Mouse (Mus musculus): ENCODE data around the gene Pitpna. TPM values are rescaled to one million over a fixed set of nuclear protein-coding genes. Genes with fewer than 3 reads are reported as not detected.

The Pitpna gene
- polyA plus RNA-seq, 1 experiment from 2014 or later, result 30.1 TPM

DNA sequence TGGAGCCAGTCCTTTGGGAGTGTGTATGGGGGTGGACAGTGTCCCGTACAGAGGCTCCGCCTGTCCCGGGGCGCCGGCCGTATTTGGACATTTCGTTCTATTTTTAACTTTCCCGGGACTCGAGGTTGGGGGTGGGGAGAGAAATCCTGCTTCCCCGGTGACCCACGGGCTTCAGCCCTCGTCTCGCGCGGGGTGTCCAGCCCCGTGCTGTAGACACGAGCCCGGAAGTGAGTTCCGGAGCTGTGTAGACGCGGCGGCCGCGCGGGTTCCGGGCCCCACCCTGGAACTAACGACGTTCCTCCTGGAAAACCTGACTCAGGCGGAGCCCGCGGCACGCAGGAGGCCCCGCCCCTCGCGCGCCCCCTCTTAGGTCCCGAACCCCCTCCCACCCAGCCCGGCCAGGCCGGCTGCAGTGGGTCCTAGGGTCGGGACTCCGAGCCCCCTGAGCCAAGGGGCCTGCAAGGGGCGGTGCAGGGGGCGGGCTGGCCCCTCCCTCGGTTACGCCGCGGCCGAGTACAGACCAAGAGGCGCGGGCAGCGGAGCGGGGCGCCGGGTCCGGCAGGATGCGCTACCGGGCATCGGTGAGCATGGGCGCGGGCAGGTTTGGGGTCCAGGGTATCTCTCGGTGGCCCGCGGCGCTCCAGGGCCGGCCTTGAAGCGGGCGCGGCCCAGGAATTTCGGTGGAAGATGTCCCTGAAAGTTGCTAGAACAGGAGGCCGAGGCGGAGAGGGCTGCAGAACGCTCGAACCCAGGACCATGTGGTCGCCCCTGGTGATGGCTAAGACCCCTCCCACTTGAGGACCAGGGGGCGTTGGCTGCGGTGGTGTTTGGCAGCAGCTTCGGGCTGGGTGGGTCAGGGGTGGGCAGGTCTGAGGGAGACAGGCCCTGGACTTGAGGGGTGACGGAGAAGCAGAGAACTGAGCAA is 68.0 kb downstream of the Pitpna start:
- Histone ChIP-seq H3K4me3 (ENCODE audit: low read depth, low read length) (peak overlapping the region; percentile 76), H3K27ac (ENCODE audit: low read depth) (peak overlapping the region; percentile 96), H3K4me1 (ENCODE audit: insufficient read depth) (peaks cover 56% of the 10 kb centered on the region), H3K27me3 (ENCODE audit: insufficient read depth, low read length) (no peaks in the 10 kb centered on the region), H3K9me3 (ENCODE audit: low read length) (no peaks in the 10 kb centered on the region), H3K36me3 (replicated peaks; ENCODE audit: insufficient read depth, low read length) (peaks cover 31% of the 10 kb centered on the region), H3K4me2 (ENCODE audit: low read depth, low read length) (peak overlapping the region; percentile 99), H3K9ac (replicated peaks) (peak overlapping the region; percentile 90)
- peak; percentile 82 for DNase-seq
- no peak for TF ChIP-seq EP300 (IDR thresholded peaks at IDR 0.05; ENCODE audit: low read depth)
- no peak for TF ChIP-seq CTCF (IDR thresholded peaks at IDR 0.05; ENCODE audit: low read depth)
- peak; percentile 35 for ATAC-seq
- WGBS (ENCODE audit: insufficient replicate concordance), result 2% methylated on average over 77 of the region's 78 CpGs

DNA sequence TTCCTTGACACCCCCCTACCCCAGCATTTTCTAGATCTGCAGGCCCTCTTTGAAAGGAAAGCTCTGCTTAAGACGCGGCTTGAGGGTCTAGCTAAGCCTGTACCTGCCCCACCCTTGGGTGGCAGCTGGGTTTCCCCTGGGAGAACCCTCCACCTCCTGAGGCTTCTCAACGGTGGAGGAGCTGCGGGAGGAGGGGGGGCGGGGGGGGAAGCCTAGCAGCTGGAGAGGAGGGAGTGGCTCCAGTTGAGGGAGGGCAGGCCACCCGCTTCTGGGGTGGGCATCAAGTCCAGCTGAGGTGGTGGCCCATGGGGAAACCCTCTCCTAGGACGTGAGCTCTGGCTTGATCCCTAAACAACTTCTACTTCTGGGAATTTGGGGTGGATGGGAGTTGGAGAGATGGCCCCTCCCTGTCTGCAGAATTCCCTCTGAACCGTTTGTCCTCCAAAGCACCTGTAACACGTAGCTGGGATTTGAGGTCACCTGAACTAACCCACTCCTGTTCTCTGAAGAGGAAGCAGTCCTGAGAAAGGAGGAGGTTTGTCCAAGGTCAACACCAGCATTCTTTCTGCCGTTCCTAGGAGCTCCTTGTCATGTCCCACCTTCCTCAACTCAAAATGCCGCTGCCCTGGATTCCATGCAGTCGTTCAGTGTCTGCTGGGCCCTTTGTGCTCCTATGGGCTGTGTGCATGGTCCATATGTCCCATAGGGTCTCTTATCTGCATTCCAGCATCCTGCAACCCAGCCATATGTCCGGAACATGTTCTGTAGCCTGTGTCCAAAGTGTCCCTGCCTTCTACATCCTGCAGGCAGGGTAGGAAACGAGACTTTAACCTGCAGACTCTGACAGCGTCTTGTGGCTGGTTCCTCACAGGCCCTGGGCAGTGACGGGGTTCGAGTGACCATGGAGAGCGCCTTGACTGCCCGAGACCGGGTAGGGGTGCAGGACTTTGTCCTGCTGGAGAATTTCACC is 69.0 kb downstream of the Pitpna start:
- H3K4me3 ChIP-seq (ENCODE audit: low read depth, low read length), result peak overlapping the region; percentile 76
- H3K4me1 ChIP-seq (ENCODE audit: insufficient read depth), result peaks cover 57% of the 10 kb centered on the region
- ATAC-seq (no peak), DNase-seq (peak; percentile 50)
- no peaks in the 10 kb centered on the region for H3K9me3 ChIP-seq (ENCODE audit: low read length)
- no peaks in the 10 kb centered on the region for H3K27me3 ChIP-seq (ENCODE audit: insufficient read depth, low read length)
- peak overlapping the region; percentile 99 for H3K4me2 ChIP-seq (ENCODE audit: low read depth, low read length)
- no peak for TF ChIP-seq EP300 (IDR thresholded peaks at IDR 0.05; ENCODE audit: low read depth)
- no peak for TF ChIP-seq CTCF (IDR thresholded peaks at IDR 0.05; ENCODE audit: low read depth)
- H3K27ac ChIP-seq (ENCODE audit: low read depth), result peak overlapping the region; percentile 96
- peak overlapping the region; percentile 90 for H3K9ac ChIP-seq (replicated peaks)
- WGBS (ENCODE audit: insufficient replicate concordance), result 62% methylated on average over 18 of the region's 20 CpGs
- H3K36me3 ChIP-seq (replicated peaks; ENCODE audit: insufficient read depth, low read length), result peaks cover 42% of the 10 kb centered on the region

DNA sequence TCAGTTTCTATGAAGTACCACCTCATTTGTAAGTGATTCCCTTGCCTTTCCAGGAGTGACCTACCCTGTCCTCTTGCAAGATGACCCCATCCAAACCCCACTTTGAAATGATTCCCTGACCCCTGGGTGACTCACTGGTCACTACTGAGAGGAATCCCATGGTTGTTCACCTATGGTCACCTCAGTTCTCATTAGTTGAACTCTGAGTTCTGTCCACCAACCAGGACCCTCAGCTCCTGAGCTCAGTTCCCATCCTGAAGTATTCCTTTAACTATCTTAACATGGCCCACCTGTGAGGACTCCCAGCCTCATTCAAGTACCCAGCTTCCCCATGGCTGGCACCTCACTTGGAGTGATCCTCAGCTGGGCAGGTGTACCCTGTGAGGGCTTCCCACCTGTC is 69.9 kb downstream of the Pitpna start:
- H3K36me3 ChIP-seq (replicated peaks; ENCODE audit: insufficient read depth, low read length), result peaks cover 51% of the 10 kb centered on the region
- no peak overlapping the region for H3K9ac ChIP-seq (replicated peaks)
- H3K27ac ChIP-seq (ENCODE audit: low read depth), result no peak overlapping the region
- H3K27me3 ChIP-seq (ENCODE audit: insufficient read depth, low read length), result no peaks in the 10 kb centered on the region
- no peak for DNase-seq
- no peaks in the 10 kb centered on the region for H3K9me3 ChIP-seq (ENCODE audit: low read length)
- ATAC-seq, result no peak
- H3K4me1 ChIP-seq (ENCODE audit: insufficient read depth), result peaks cover 50% of the 10 kb centered on the region
- no peak for TF ChIP-seq CTCF (IDR thresholded peaks at IDR 0.05; ENCODE audit: low read depth)
- TF ChIP-seq EP300 (IDR thresholded peaks at IDR 0.05; ENCODE audit: low read depth), result no peak
- no peak overlapping the region for H3K4me2 ChIP-seq (ENCODE audit: low read depth, low read length)
- no peak overlapping the region for H3K4me3 ChIP-seq (ENCODE audit: low read depth, low read length)

- Histone ChIP-seq H3K4me3 (ENCODE audit: low read depth, low read length) (no peak overlapping the region), H3K36me3 (replicated peaks; ENCODE audit: insufficient read depth, low read length) (peaks cover 53% of the 10 kb centered on the region)
- DNase-seq, result no peak
These were observed 70.4 kb downstream of the Pitpna start for GRCm38 (mm10) chr11:75658311-75658710.

GRCm38 (mm10) chr11:75658996-75659750 is 71.3 kb downstream of the Pitpna start:
- Histone ChIP-seq H3K9me3 (ENCODE audit: low read length) (no peaks in the 10 kb centered on the region), H3K9ac (replicated peaks) (no peak overlapping the region), H3K4me3 (ENCODE audit: low read depth, low read length) (no peak overlapping the region), H3K36me3 (replicated peaks; ENCODE audit: insufficient read depth, low read length) (peaks cover 53% of the 10 kb centered on the region), H3K27ac (ENCODE audit: low read depth) (peak overlapping the region; percentile 40; the same call in 1 of the 2 replicates), H3K4me1 (ENCODE audit: insufficient read depth) (peaks cover 42% of the 10 kb centered on the region), H3K4me2 (ENCODE audit: low read depth, low read length) (no peak overlapping the region), H3K27me3 (ENCODE audit: insufficient read depth, low read length) (no peaks in the 10 kb centered on the region)
- TF ChIP-seq CTCF (IDR thresholded peaks at IDR 0.05; ENCODE audit: low read depth), result no peak
- TF ChIP-seq EP300 (IDR thresholded peaks at IDR 0.05; ENCODE audit: low read depth), result no peak
- no peak for DNase-seq
- ATAC-seq, result no peak
- WGBS (ENCODE audit: insufficient replicate concordance), result 67% methylated on average over 14 of the region's 14 CpGs

More at GRCm38 (mm10) chr11:75658311-75658710, 70.4 kb downstream of the Pitpna start:
- WGBS (ENCODE audit: insufficient replicate concordance), result 92% methylated on average over 13 of the region's 13 CpGs
- Histone ChIP-seq H3K4me1 (ENCODE audit: insufficient read depth) (peaks cover 45% of the 10 kb centered on the region), H3K27me3 (ENCODE audit: insufficient read depth, low read length) (no peaks in the 10 kb centered on the region), H3K27ac (ENCODE audit: low read depth) (no peak overlapping the region), H3K9me3 (ENCODE audit: low read length) (no peaks in the 10 kb centered on the region), H3K4me2 (ENCODE audit: low read depth, low read length) (no peak overlapping the region), H3K9ac (replicated peaks) (no peak overlapping the region)
- TF ChIP-seq EP300 (IDR thresholded peaks at IDR 0.05; ENCODE audit: low read depth), result no peak
- ATAC-seq, result no peak

Measured in liver, postnatal 0 days (tissue).